Mouse (Mus musculus) forebrain, embryonic 10.5 days (tissue): ENCODE results near the gene Fcgr3. TPM values are rescaled to one million over a fixed set of nuclear protein-coding genes. Genes with fewer than 3 reads are reported as not detected.
"Not testable (repeated sequence)": the region's sequence is repeated elsewhere in the genome, so short reads cannot be mapped to it uniquely, and the experiment has no call there.

Experiments
- DNase-seq: peaks from one replicate; pipeline ENCODE4 v3.0.0-alpha.2; 2017; ENCODE audit warnings: low spot score; ENCODE audit errors: extremely low spot score
- H3K27ac ChIP-seq: fragments of 300-500 bp; sonication (generic); 2 replicates; pipeline ENCODE4 v1.5.1; 2016; ENCODE audit warnings: mild to moderate bottlenecking
- H3K27me3 ChIP-seq: fragments of 300-500 bp; sonication (generic); 2 replicates; pipeline ENCODE4 v1.6.1; 2016; ENCODE audit warnings: mild to moderate bottlenecking; ENCODE audit not compliant: poor library complexity, severe bottlenecking
- H3K36me3 ChIP-seq: fragments of 300-500 bp; sonication (generic); replicated peaks from 2 replicates; pipeline ENCODE4 v1.6.1; 2016; ENCODE audit warnings: mild to moderate bottlenecking, moderate library complexity
- H3K4me1 ChIP-seq: fragments of 300-500 bp; sonication (generic); 2 replicates; pipeline ENCODE4 v1.6.1; 2016
- H3K4me3 ChIP-seq: fragments of 300-500 bp; sonication (generic); 2 replicates; pipeline ENCODE4 v1.5.1; 2016; ENCODE audit warnings: mild to moderate bottlenecking, moderate library complexity
- H3K9me3 ChIP-seq: fragments of 300-500 bp; sonication (generic); 2 replicates; pipeline ENCODE4 v1.6.1; 2016; ENCODE audit warnings: mild to moderate bottlenecking, moderate library complexity
- WGBS: fragments of 180-500 bp; shearing (Covaris S2); methylation state at CpG from one replicate; pipeline ENCODE4 v1.1.7; 2016; 5-methylcytosine and 5-hydroxymethylcytosine counted together
- polyA plus RNA-seq: library from polyadenylated mRNA; unstranded; fragments of >200 nt; fragmentation: Nextera tagmentation; extraction: Ambion mirVana; gene quantifications from 2 replicates; pipeline ENCODE4 v1.2.1, GENCODE M21; 2016

Gene Fcgr3
- polyA plus RNA-seq: 3.2 and 4.5 TPM in 2 replicates

DNA sequence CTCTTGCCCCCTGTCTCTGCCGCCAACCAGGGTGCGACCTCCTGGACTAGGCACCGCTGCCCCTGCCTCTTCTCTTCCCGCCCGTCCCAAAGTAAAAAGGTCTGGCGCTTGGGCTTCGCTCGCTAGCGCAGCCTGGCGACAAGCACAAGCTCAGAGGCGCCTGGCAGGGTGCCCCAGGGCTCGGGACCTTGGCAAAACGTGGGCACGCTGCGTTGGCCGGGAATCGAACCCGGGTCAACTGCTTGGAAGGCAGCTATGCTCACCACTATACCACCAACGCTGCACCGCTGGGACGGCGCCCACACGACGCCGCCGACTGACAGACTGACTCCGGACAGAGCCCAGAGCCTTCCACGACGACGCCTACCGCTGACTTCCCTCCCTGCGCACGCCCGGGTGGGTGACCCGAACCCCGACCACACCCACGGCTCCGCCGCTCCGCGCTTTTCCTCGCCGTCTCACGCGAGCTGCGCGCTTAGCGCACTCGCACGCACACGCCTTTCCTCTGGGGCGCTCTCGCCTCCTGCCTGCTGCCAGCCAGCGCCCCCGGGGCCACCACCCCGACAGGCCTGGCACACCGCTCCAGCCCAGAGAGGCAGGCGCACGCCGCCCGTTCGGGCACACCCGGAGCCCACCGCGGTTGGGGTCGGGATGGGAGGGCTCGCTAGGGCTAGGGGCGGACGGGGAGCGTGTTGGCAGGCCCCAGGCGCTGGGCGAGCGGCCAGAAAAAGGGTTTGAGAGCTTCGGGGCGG, at the start of gene Fcgr3:
Gene Fcgr3, minus strand, starts transcription at position 445 of the 752 bp plus-strand sequence.
- Histone ChIP-seq H3K4me1 (peaks cover 14% of the 10 kb centered on the region), H3K4me3 (peak within 1 kb of the TSS; percentile 47), H3K27me3 (peaks cover 47% of the 10 kb centered on the region)
- DNase-seq: peak; percentile 90
- H3K9me3 ChIP-seq, H3K36me3 ChIP-seq, H3K27ac ChIP-seq: not testable (repeated sequence)
- 2% methylated on average over 45 of the region's 75 CpGs for WGBS

DNA sequence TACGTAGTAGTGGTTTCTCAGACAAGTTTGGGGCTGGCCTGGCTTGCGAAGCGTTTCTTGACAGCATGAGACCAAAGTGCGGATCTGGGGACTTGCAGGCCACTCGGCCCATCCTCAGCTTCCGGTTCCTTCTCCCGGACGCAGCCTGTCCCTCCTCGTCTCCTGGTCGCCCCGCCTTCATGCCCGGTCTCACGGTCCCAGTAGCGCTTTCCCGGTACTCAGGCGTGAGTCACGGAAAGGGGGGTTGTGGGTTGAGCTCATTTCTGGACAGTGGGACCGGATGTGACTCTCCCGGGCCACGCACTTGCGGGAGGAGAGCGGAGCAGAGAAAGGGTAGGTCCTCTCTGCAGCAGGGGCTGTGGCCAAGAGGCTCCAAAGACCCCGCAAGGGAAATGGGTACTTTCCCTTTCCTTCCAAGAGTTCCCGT, 49.2 kb upstream of the Fcgr3 start, which contains the start of gene Cfap126:
Gene Cfap126, plus strand, starts transcription at position 46 of the 427 bp plus-strand sequence.
- Histone ChIP-seq H3K27ac (peak within 1 kb of the TSS; percentile 90), H3K4me3 (peak within 1 kb of the TSS; percentile 65), H3K4me1 (peaks cover 30% of the 10 kb centered on the region), H3K9me3 (no peaks in the 10 kb centered on the region), H3K36me3 (no peaks in the 10 kb centered on the region), H3K27me3 (0 out of 2 replicates have a peak, but pooled peaks cover 7% of the 10 kb centered on the region)
- peak; percentile 79 for DNase-seq
- 1% methylated on average over 24 of the region's 24 CpGs for WGBS

DNA sequence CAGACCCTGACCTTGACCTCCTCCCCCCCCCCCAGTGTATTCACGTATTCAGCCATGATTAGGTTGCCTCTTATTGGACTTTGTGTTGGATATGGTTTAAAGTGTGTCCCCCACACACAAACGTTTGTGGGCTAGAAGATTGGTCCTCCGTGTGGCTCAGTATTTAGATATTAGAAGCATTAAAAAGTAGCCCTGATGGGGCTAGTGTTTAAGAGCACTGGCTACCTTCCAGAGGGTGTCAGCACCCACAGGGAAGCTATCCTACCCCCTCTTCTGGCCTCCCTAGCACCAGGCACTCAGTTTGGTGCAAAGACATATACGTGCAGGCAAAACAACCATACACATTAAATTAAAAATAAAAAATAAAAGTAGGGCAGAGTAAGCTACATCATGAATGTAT, 48.3 kb upstream of the Fcgr3 start:
- WGBS: 84% methylated on average over 4 of the region's 4 CpGs
- H3K36me3 ChIP-seq: no peaks in the 10 kb centered on the region
- H3K27ac ChIP-seq: no peak overlapping the region
- peaks cover 30% of the 10 kb centered on the region for H3K4me1 ChIP-seq
- no peak for DNase-seq
- no peaks in the 10 kb centered on the region for H3K9me3 ChIP-seq
- no peak overlapping the region; the same call in 1 of the 2 replicates for H3K4me3 ChIP-seq
- 0 out of 2 replicates have a peak, but pooled peaks cover 11% of the 10 kb centered on the region for H3K27me3 ChIP-seq

DNA sequence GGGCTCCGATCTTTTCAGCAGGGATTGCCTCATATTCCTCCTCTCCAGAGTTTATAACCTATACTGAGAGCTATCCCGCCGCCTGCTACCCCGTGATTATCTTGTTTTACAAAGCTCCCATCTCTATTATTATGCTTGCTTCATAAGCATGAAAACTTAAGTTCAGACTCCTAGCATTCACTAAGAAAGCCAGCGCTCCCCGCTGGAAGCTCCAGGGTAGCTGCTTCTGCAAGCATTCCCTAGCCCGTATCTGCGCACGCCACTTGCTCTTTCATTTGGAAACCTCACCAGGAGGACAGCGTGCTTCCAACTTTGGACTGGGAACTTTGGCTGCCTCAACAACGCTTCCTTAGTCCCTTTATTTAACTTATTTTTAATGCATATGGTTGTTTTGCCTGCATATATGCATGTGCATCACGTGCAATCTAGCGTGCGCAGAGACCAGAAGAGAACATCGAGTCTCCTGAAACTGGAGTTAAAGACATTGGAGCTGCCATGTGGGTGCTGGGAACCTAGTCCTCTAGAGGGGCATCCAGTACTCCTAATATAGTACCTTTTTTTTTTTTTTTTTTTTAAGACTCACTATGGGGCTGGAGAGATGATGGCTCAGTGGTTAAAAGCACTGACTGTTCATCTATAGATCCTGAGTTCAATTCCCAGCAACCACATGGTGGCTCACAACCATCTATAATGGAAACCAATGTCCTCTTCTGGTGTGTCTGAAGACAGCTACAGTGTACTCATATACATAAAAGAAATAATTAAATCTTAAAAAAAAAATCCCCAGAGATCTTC, 47.2 kb upstream of the Fcgr3 start:
- peak overlapping the region; percentile 76 for H3K27ac ChIP-seq
- 3% methylated on average over 15 of the region's 15 CpGs for WGBS
- H3K4me3 ChIP-seq: peak overlapping the region; percentile 61
- peak; percentile 76 for DNase-seq
- 0 out of 2 replicates have a peak, but pooled peaks cover 11% of the 10 kb centered on the region for H3K27me3 ChIP-seq
- no peaks in the 10 kb centered on the region for H3K9me3 ChIP-seq
- H3K36me3 ChIP-seq: no peaks in the 10 kb centered on the region
- peaks cover 30% of the 10 kb centered on the region for H3K4me1 ChIP-seq

DNA sequence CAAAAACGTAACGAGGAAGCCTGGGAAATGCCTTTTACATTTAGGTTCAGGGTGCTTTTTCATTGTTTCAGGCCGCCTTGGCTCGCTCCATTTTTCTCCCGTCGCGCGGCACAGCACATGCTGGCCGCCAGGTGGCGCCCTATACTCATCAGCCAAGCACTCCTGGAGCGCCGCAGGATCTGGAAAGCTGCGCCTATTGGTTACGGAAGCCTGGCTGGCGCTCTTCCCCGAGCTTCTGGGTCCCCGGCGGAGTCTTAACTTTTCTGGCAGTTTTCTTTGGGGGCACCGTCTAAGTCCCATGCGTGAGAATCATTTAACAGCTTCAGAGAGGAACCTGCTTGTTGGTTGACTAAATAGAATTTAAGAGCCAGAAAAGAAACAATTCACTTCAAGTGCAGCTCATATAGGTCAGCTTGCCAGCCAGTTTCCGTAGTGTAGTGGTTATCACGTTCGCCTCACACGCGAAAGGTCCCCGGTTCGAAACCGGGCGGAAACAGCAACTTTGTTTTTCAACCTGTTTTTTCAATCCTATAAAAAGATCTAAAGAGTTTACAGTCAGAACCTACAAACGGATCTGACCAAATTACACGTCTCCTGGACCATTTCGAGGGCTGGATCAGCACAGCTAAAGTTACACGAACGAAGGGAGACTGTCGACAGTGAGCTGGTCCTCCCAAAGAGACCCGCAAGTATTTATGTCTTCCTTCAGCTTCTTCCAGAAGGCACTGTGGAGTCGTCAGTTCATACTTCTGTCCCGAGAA, 46.5 kb upstream of the Fcgr3 start:
- Histone ChIP-seq H3K27ac (peak overlapping the region; percentile 85), H3K4me3 (peak overlapping the region; percentile 61), H3K9me3 (no peaks in the 10 kb centered on the region), H3K27me3 (0 out of 2 replicates have a peak, but pooled peaks cover 11% of the 10 kb centered on the region), H3K4me1 (peaks cover 30% of the 10 kb centered on the region), H3K36me3 (no peaks in the 10 kb centered on the region)
- DNase-seq: peak; percentile 93
- under 1% methylated on average over 38 of the region's 38 CpGs for WGBS

DNA sequence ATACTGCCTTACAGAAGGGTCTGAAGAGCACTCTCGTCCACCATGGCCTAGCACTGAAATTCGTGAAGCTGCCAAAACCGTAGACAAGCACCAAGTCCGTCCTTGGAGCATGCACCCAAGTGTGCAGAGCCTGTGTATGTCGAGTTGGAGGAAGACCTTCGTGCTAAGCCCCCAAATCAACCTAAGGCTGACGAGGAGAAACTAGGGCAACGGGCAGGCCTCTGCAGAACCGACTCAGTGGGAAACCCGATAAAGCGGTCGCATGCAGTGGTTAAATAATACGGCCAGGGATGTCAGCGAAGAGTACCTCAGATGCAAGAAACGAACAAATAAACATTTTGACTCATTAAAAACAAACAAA, 45.9 kb upstream of the Fcgr3 start:
- H3K27me3 ChIP-seq: 0 out of 2 replicates have a peak, but pooled peaks cover 11% of the 10 kb centered on the region
- peak overlapping the region; percentile 85 for H3K27ac ChIP-seq
- peaks cover 30% of the 10 kb centered on the region for H3K4me1 ChIP-seq
- peak overlapping the region; percentile 61 for H3K4me3 ChIP-seq
- no peaks in the 10 kb centered on the region for H3K9me3 ChIP-seq
- no peak for DNase-seq
- 10% methylated on average over 15 of the region's 15 CpGs for WGBS
- no peaks in the 10 kb centered on the region for H3K36me3 ChIP-seq

DNA sequence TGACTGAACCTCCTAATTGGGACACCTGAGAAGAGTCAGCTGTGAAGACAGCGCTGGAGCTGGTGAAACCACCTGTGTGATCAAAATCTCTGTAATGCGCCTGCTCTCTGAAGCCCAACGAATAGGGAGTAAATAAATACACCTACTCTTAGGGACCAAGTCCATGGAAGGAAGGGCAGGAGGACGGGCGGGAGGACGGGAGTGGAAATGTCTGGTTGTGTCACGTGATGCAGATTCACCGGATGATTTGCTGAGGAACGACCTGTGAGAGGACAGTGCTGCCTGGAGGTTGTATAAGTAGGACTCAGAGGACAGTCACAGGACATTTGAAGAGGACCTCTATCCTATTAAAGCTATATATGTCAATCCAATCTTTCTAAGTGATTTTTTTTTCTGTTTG, 44.9 kb upstream of the Fcgr3 start:
- H3K36me3 ChIP-seq: no peaks in the 10 kb centered on the region
- peaks cover 34% of the 10 kb centered on the region for H3K4me1 ChIP-seq
- WGBS: 29% methylated on average over 9 of the region's 9 CpGs
- no peaks in the 10 kb centered on the region for H3K9me3 ChIP-seq
- peak overlapping the region; percentile 61 for H3K4me3 ChIP-seq
- DNase-seq: peak; percentile 31
- H3K27me3 ChIP-seq: peaks cover 15% of the 10 kb centered on the region; the same call in 1 of the 2 replicates
- no peak overlapping the region for H3K27ac ChIP-seq

DNA sequence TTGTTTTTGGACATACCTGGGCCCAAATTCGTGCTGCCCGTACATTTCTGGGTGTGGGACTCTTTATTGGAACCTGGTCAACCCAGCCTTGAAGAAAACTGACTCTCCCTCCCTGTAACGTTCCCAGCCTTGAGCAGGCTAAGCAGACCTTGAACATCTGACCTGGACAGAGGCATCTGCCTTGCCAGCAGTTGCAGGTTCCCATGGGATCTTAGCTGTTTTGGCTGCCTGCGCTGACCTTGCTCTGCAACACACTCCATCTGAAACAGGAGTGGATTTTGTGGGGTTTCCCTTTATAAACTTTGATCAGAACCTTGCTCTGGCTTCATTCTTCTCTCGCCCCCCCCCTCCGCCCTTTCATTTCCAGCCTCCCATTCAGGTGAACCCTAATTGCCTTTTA, 40.5 kb upstream of the Fcgr3 start:
- Histone ChIP-seq H3K4me1 (peaks cover 24% of the 10 kb centered on the region), H3K4me3 (no peak overlapping the region), H3K9me3 (no peaks in the 10 kb centered on the region), H3K27ac (no peak overlapping the region), H3K36me3 (no peaks in the 10 kb centered on the region), H3K27me3 (peaks cover 15% of the 10 kb centered on the region; the same call in 1 of the 2 replicates)
- no peak for DNase-seq
- WGBS: 75% methylated on average over 6 of the region's 6 CpGs

DNA sequence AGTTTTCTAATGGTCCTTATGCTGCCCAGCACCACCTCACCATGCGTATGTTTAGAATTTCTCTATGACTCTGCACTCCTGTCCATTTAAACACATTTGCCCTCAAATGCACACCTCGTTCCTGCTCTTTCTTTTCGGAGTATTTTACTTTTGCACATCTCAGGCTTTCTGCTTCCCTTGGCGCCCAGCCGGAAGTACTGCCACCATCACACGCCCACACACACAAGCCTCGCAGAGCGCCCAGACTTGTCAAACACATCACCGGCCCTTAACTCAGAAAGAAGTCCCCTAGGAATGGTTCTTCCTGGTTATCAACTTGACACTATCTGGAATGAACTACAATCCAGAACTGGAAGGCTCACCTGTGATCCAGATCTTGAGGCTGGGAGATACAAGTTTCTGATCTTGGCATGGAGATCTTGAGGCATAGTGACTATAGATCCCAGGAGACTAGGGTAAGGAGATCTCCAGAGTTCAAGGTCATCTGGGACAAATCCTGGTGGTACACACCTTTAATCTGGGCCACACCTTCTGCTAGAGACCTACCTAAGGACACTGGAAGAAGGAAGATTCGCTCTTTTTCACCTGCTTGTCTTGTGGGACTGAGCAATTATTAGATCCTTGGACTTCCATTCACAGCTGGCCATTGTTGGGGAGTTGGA, 38.6 kb upstream of the Fcgr3 start:
- no peak for DNase-seq
- Histone ChIP-seq H3K27me3 (peaks cover 5% of the 10 kb centered on the region; the same call in 1 of the 2 replicates), H3K27ac (peak overlapping the region; percentile 26; the same call in 1 of the 2 replicates), H3K4me3 (peak overlapping the region; percentile 76), H3K9me3 (no peaks in the 10 kb centered on the region), H3K4me1 (peaks cover 17% of the 10 kb centered on the region), H3K36me3 (no peaks in the 10 kb centered on the region)
- 9% methylated on average over 10 of the region's 10 CpGs for WGBS

DNA sequence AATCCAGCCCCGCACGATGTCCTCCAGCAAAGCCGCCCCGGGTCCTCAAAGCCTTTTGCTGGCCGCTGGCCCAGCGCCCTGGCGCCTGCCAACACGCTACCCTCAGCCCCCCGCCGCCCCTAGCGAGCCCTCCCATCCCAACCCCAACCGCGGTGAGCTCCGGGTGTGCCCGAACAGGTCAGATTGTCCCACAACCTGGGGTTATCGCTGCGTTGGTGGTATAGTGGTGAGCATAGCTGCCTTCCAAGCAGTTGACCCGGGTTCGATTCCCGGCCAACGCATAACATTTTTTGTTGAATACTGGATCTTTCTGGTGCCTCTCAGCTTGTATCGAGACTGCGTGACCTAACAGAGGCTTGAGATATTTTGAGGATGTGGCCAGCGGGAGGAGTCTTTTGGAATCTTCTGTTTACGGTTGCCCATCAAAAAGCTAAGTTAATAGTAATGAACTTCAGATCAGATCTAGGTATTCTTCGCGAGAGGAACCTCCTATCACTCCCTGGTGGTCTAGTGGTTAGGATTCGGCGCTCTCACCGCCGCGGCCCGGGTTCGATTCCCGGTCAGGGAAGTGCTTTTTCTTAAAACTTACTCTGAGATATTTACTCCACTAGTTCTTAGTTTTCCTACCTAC, 37.9 kb upstream of the Fcgr3 start:
- WGBS: under 1% methylated on average over 35 of the region's 35 CpGs
- Histone ChIP-seq H3K4me3 (peak overlapping the region; percentile 76), H3K36me3 (no peaks in the 10 kb centered on the region), H3K9me3 (no peaks in the 10 kb centered on the region), H3K27me3 (peaks cover 7% of the 10 kb centered on the region; the same call in 1 of the 2 replicates), H3K27ac (peak overlapping the region; percentile 84), H3K4me1 (peaks cover 18% of the 10 kb centered on the region)
- peak; percentile 94 for DNase-seq

DNA sequence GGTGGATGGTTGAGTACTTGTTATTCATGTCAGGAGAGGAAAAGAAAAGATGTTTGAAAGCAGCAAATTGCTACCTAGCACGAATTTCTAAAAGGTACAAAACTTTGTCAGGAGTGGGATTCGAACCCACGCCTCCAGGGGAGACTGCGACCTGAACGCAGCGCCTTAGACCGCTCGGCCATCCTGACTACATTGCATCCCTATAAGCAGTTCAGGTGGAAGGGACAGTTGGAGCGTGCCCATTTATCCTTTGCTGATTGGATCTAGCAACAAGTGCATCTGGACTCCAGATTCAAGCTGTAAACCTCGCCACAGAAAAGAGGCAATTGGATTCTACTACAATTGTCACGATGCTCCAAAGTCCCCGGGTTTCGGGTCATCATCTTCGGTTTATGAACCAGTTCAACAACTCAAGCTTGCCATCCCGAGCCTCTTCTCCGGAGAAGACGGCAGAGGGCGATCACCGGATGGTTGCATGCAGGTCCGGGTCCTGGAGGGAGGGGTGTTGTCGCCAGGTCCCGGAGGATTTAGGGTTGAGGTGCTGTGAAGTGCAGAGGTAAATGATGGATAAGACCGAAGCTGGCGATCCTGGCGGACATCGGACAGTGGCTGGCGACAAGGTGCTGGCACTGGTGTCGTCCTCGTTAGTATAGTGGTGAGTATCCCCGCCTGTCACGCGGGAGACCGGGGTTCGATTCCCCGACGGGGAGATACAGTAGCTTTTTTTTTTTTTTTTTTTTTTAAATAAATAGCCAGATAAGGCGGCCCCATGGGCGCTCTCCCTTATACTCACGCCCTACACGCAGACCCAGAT, 37.2 kb upstream of the Fcgr3 start:
- Histone ChIP-seq H3K4me3 (peak overlapping the region; percentile 76), H3K36me3 (no peaks in the 10 kb centered on the region), H3K27ac (peak overlapping the region; percentile 84), H3K9me3 (no peaks in the 10 kb centered on the region), H3K27me3 (peaks cover 14% of the 10 kb centered on the region), H3K4me1 (peaks cover 25% of the 10 kb centered on the region)
- WGBS: under 1% methylated on average over 40 of the region's 40 CpGs
- peak; percentile 90 for DNase-seq
